Mouse (Mus musculus): ENCODE results near the gene Unc13d.
A peak's percentile ranks its signal among the peaks of the same experiment; 100 is the strongest.
"Not testable (repeated sequence)": the region's sequence is repeated elsewhere in the genome, so short reads cannot be mapped to it uniquely, and the experiment has no call there.

Unc13d gene

GRCm38 (mm10) chr11:116021328-116022220, 56.2 kb downstream of the Unc13d start:
- no peak for DNase-seq (ENCODE audit: low spot score)

GRCm38 (mm10) chr11:116020519-116020922, 57.2 kb downstream of the Unc13d start:
- no peak for DNase-seq (ENCODE audit: low spot score)

GRCm38 (mm10) chr11:116019976-116020411, 57.8 kb downstream of the Unc13d start:
- no peak for DNase-seq (ENCODE audit: low spot score)

GRCm38 (mm10) chr11:116019360-116019791, 58.4 kb downstream of the Unc13d start:
- no peak for DNase-seq (ENCODE audit: low spot score)

GRCm38 (mm10) chr11:116018867-116019266, 58.9 kb downstream of the Unc13d start:
- DNase-seq (ENCODE audit: low spot score): not testable (repeated sequence)

GRCm38 (mm10) chr11:116018106-116018505, 59.7 kb downstream of the Unc13d start:
- no peak for DNase-seq (ENCODE audit: low spot score)

- no peak for DNase-seq (ENCODE audit: low spot score)
These were observed 62.9 kb downstream of the Unc13d start for GRCm38 (mm10) chr11:116014821-116015220.

- peak; percentile 86 for DNase-seq (ENCODE audit: low spot score)
These were observed 65.4 kb downstream of the Unc13d start, which contains the start of gene Galk1 for GRCm38 (mm10) chr11:116012262-116012947. Gene Galk1, minus strand, starts transcription at chr11:116012719.

Measured in urinary bladder, postnatal 25 days (tissue).